Mouse (Mus musculus): ENCODE measurements around the gene Arhgef6. TPM values are rescaled to one million over a fixed set of nuclear protein-coding genes. Genes with fewer than 3 reads are reported as not detected.

Gene Arhgef6
- polyA plus RNA-seq, 1 experiment from 2014 or later, result 36.1 TPM

GRCm38 (mm10) chrX:57196319-57196718 lies 142.2 kb downstream of the Arhgef6 start:
- Histone ChIP-seq H3K9ac (no peak overlapping the region), H3K27me3 (replicated peaks) (no peaks in the 10 kb centered on the region), H3K4me2 (no peak overlapping the region), H3K36me3 (no peaks in the 10 kb centered on the region), H3K4me3 (no peak overlapping the region), H3K9me3 (replicated peaks) (no peaks in the 10 kb centered on the region), H3K27ac (ENCODE audit: poor library complexity, severe bottlenecking) (no peak overlapping the region), H3K4me1 (replicated peaks) (no peaks in the 10 kb centered on the region)
- 75% methylated on average over 9 of the region's 9 CpGs for WGBS
- no peak for ATAC-seq (ENCODE audit: insufficient number of reproducible peaks, low FRiP score)

DNA sequence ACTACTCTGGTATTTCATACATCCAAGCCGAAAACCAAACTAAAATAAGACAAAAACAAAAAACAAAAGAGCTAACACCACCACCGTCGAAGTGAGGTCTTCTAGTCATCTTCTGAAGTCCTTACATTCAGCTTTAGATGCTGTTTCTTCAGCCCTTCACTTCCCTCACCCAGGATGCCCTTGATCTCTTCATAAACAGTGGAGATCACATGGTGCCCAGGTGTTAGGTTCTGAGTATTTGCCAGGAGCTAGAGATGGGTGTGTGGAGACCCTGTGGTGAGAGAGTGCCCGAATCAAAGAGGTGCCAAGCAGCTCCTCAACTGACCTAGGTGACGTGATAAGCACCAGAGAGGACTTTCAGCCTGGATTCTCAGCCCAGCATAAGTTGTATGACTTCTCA lies 149.2 kb downstream of the Arhgef6 start:
- WGBS, result 65% methylated on average over 5 of the region's 5 CpGs
- Histone ChIP-seq H3K9me3 (replicated peaks) (no peaks in the 10 kb centered on the region), H3K4me2 (no peak overlapping the region), H3K27ac (ENCODE audit: poor library complexity, severe bottlenecking) (no peak overlapping the region), H3K4me3 (no peak overlapping the region), H3K36me3 (no peaks in the 10 kb centered on the region), H3K9ac (no peak overlapping the region), H3K4me1 (replicated peaks) (no peaks in the 10 kb centered on the region), H3K27me3 (replicated peaks) (no peaks in the 10 kb centered on the region)
- ATAC-seq (ENCODE audit: insufficient number of reproducible peaks, low FRiP score), result no peak

GRCm38 (mm10) chrX:57187301-57187700 lies 151.2 kb downstream of the Arhgef6 start:
- no peak for ATAC-seq (ENCODE audit: insufficient number of reproducible peaks, low FRiP score)
- WGBS, result 62% methylated on average over 8 of the region's 8 CpGs
- no peaks in the 10 kb centered on the region for H3K36me3 ChIP-seq

DNA sequence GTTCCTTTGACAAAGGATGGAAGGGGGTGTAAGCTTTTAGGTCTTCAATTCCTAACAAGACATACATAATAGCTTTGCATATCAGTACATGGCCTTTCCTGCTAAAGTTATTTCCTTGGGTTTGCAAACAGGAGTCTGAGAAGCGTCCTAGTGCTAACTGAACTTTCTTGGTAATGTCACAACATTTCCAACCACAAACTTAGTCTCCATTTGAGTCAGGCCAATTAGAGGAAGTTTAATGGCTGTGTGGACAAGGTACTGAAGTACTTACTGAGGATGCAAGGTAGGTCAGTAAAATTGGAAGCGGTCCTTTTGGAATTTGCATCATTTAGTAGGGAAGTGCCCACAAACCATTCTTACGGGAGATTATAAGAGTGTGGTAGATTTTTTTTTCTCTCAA lies 155.2 kb downstream of the Arhgef6 start:
- Histone ChIP-seq H3K36me3 (no peaks in the 10 kb centered on the region), H3K4me1 (replicated peaks) (no peaks in the 10 kb centered on the region), H3K4me2 (no peak overlapping the region), H3K4me3 (no peak overlapping the region), H3K9ac (no peak overlapping the region), H3K27ac (ENCODE audit: poor library complexity, severe bottlenecking) (no peak overlapping the region), H3K27me3 (replicated peaks) (no peaks in the 10 kb centered on the region), H3K9me3 (replicated peaks) (no peaks in the 10 kb centered on the region)
- 86% methylated on average over 3 of the region's 3 CpGs for WGBS
- ATAC-seq (ENCODE audit: insufficient number of reproducible peaks, low FRiP score), result no peak

More at GRCm38 (mm10) chrX:57187301-57187700, 151.2 kb downstream of the Arhgef6 start:
- no peak overlapping the region for H3K4me3 ChIP-seq
- H3K9ac ChIP-seq, result no peak overlapping the region
- H3K27me3 ChIP-seq (replicated peaks), result no peaks in the 10 kb centered on the region
- no peak overlapping the region for H3K4me2 ChIP-seq
- H3K27ac ChIP-seq (ENCODE audit: poor library complexity, severe bottlenecking), result no peak overlapping the region
- H3K4me1 ChIP-seq (replicated peaks), result no peaks in the 10 kb centered on the region
- H3K9me3 ChIP-seq (replicated peaks), result no peaks in the 10 kb centered on the region

DNA sequence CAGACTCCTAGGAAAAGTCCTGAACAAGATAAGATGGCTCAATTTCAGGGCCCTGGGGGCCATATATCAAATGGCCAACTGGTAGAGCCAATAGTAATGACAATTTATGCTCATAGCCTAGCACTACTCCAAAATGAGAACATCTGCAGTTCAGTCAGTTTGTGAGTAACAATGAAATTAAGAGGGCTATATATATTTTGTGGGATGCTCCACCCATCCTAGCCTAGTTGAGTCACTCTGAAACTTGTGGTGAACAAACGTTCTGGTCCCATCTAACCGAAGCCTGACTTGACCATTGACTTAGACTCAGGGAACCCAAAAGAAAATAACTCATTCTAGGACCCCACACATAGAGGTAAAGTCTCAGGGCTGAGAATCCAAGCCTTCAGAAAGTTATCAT lies 156.1 kb downstream of the Arhgef6 start:
- Histone ChIP-seq H3K4me3 (no peak overlapping the region), H3K9me3 (replicated peaks) (no peaks in the 10 kb centered on the region), H3K4me1 (replicated peaks) (no peaks in the 10 kb centered on the region), H3K27ac (ENCODE audit: poor library complexity, severe bottlenecking) (no peak overlapping the region), H3K9ac (no peak overlapping the region), H3K36me3 (no peaks in the 10 kb centered on the region), H3K27me3 (replicated peaks) (no peaks in the 10 kb centered on the region), H3K4me2 (no peak overlapping the region)
- WGBS, result 78% methylated on average over 2 of the region's 2 CpGs
- no peak for ATAC-seq (ENCODE audit: insufficient number of reproducible peaks, low FRiP score)

Other genes starting within 250 kb of the Arhgef6 start
- gene Cd40lg, start 126.6 kb downstream of the Arhgef6 start, polyA plus RNA-seq (2016; fragmentation: Nextera tagmentation; extraction: Ambion mirVana), result not detected in 2 replicates
- 87.5 and 93.0 TPM in 2 replicates for gene Rbmx, start 54.3 kb upstream of the Arhgef6 start, polyA plus RNA-seq (2016; fragmentation: Nextera tagmentation; extraction: Ambion mirVana)
- gene Gm364, start 70.4 kb upstream of the Arhgef6 start, polyA plus RNA-seq (2016; fragmentation: Nextera tagmentation; extraction: Ambion mirVana), result not detected in 2 replicates
- not detected in 2 replicates for gene Gpr101, start 165.0 kb upstream of the Arhgef6 start, polyA plus RNA-seq (2016; fragmentation: Nextera tagmentation; extraction: Ambion mirVana)